Mouse (Mus musculus) forebrain, embryonic 11.5 days (tissue): ENCODE results near the gene Tmprss9. TPM values are rescaled to one million over a fixed set of nuclear protein-coding genes. Genes with fewer than 3 reads are reported as not detected.

Experiments used
- ATAC-seq: fragments of 200-750 bp; cut with Nextera tagmentation; replicated peaks from 2 replicates; pipeline ENCODE4 v1.8.0; 2017; ENCODE audit warnings: moderate TSS enrichment; ENCODE audit not compliant: low FRiP score
- DNase-seq: peaks from one replicate; pipeline ENCODE4 v3.0.0-alpha.2; 2017; ENCODE audit warnings: low spot score
- H3K27ac ChIP-seq: fragments of 300-500 bp; sonication (generic); 2 replicates; pipeline ENCODE4 v1.5.1; 2014; ENCODE audit warnings: low read depth, low read length
- H3K27me3 ChIP-seq: fragments of 300-500 bp; sonication (generic); 2 replicates; pipeline ENCODE4 v1.6.1; 2014; ENCODE audit warnings: mild to moderate bottlenecking, low read length, mixed read lengths; ENCODE audit not compliant: control insufficient read depth, insufficient read depth
- H3K36me3 ChIP-seq: fragments of 300-500 bp; sonication (generic); 2 replicates; pipeline ENCODE4 v1.6.1; 2014; ENCODE audit warnings: mild to moderate bottlenecking, low read length, moderate library complexity, mixed read lengths; ENCODE audit not compliant: control insufficient read depth, insufficient read depth
- H3K4me1 ChIP-seq: fragments of 300-500 bp; sonication (generic); replicated peaks from 2 replicates; pipeline ENCODE4 v1.6.1; 2014; ENCODE audit warnings: low read length, mixed read lengths; ENCODE audit not compliant: control insufficient read depth, insufficient read depth
- H3K4me2 ChIP-seq: fragments of 300-500 bp; sonication (generic); 2 replicates; pipeline ENCODE4 v1.6.1; 2014; ENCODE audit warnings: low read depth, mild to moderate bottlenecking, low read length, moderate library complexity, mixed read lengths; ENCODE audit not compliant: severe bottlenecking
- H3K4me3 ChIP-seq: fragments of 300-500 bp; sonication (generic); 2 replicates; pipeline ENCODE4 v1.5.1; 2014; ENCODE audit warnings: low read depth, low read length
- H3K9ac ChIP-seq: fragments of 300-500 bp; sonication (generic); 2 replicates; pipeline ENCODE4 v1.6.1; 2014; ENCODE audit warnings: low read length
- H3K9me3 ChIP-seq: fragments of 300-500 bp; sonication (generic); 2 replicates; pipeline ENCODE4 v1.6.1; 2016; ENCODE audit warnings: low read length, mixed read lengths; ENCODE audit not compliant: control insufficient read depth
- whole genome bisulfite sequencing: fragments of 180-500 bp; shearing (Covaris S2); extraction: QIAGEN DNeasy Blood & Tissue Kit; methylation state at CpG from one replicate; pipeline ENCODE4 v1.1.7; 2014; 5-methylcytosine and 5-hydroxymethylcytosine counted together
- polyA plus RNA-seq: library from polyadenylated mRNA; unstranded; fragments of >200 nt; fragmentation: Nextera tagmentation; extraction: Ambion mirVana; gene quantifications from 2 replicates; pipeline ENCODE4 v1.2.1, GENCODE M21; 2014

The Tmprss9 gene
- polyA plus RNA-seq, 1 experiment from 2014 or later: 0.08 TPM

DNA sequence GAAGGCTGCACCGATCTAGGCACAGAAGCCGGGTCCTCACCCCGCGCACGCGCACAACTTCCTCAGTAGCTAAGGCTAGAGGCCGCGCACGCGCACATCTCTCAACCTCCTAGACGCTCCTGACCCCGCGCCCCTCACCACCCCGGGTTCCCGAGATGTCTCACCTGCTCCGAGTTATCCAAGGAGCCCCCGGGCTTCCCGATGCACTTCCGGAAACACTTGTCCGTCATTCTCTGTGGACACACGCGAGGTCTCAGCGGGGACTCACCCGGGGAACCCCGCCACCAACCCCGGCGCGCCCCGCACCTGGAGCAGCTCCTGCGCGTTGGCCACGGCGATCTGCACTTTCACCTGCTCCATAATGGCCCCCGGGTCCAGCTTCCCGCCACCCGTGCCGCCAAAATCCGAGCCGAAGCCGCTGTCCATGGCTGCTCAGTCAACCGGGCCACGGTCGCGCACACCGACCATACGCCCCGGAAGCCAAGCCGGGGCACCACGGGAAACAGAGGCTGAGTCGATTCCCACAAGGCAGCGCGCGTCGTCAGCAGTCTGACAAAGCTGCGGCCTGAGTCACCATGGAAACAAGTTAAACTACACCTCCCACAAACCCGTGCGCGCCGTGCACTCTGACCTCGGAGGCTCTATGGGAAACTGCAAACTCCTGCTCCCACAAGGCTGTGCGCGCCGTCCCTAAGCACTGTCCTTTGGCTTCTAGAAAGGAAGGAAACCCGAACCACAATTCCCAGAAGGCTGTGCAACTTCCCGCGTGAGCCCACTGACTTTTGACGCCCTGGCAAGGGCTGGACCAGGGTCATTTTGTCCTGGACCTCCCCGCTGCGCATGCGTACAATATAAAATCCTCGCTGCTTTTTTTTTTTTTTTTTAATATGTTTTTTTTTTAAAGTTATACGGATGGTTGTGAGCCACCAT lies 28.9 kb downstream of the Tmprss9 start, which contains the start of gene Timm13:
Timm13 (minus strand) TSS at position 652 of the 930 bp plus-strand sequence.
- H3K9ac ChIP-seq: peak within 1 kb of the TSS; percentile 78
- no peak within 1 kb of the TSS; the same call in 1 of the 2 replicates for H3K27ac ChIP-seq
- H3K9me3 ChIP-seq: no peaks in the 10 kb centered on the region
- peaks cover 2% of the 10 kb centered on the region; the same call in 1 of the 2 replicates for H3K36me3 ChIP-seq
- peak; percentile 99 for DNase-seq
- WGBS: under 1% methylated on average over 72 of the region's 72 CpGs
- peak within 1 kb of the TSS; percentile 84 for H3K4me3 ChIP-seq
- no peaks in the 10 kb centered on the region for H3K27me3 ChIP-seq
- peak; percentile 94 for ATAC-seq
- peak within 1 kb of the TSS; percentile 95 for H3K4me2 ChIP-seq
- peaks cover 8% of the 10 kb centered on the region for H3K4me1 ChIP-seq

DNA sequence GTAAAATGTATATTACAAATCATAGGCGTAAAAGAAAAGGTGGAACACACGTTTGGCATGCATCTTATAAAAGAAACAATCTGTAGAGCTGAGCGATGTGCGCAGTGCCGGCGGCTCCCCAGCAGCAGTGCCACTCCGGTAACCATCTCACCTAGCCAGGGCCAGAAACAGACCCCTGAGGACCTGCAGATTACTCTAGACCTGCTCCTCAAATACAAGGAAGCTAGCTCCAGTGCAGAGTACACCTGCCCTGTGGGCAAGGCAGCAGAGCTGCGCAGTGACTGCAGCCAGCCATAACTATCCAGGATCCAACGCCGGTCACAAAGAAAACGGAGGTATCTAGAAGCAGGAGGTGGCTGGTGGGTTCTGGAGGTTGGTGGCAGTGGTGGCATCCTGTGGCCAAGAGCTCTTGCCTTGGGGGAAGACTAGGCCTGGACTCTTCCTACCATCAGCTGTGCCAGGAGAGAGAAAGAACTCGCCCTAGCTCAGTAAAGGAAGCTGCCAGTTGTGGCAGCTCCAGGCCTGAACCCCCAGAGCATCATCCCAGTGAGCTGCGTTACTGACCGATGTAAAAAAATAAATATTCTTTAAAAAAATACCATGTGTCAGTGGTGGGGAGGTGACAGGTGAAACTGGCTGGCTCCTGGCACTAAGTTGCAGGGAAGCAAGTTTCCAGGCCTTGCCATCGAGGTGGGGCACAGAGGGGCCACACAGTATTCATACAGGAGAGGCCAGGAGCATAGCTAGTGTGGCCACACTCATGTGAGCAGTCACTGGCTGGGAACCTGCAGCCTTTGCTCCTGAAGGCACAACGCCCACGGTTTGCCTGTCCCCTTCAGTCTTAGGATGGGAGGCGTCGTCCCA lies 30.0 kb downstream of the Tmprss9 start:
- H3K4me2 ChIP-seq: peak overlapping the region; percentile 40; the same call in 1 of the 2 replicates
- H3K36me3 ChIP-seq: peaks cover 5% of the 10 kb centered on the region; the same call in 1 of the 2 replicates
- no peaks in the 10 kb centered on the region for H3K27me3 ChIP-seq
- DNase-seq: peak; percentile 56
- H3K27ac ChIP-seq: no peak overlapping the region
- no peak for ATAC-seq
- H3K4me1 ChIP-seq: peaks cover 8% of the 10 kb centered on the region
- WGBS: 88% methylated on average over 19 of the region's 19 CpGs
- H3K9ac ChIP-seq: peak overlapping the region; percentile 13; the same call in 1 of the 2 replicates
- H3K9me3 ChIP-seq: no peaks in the 10 kb centered on the region
- 0 out of 2 replicates have a peak overlapping the region, but pooled peaks have one; percentile 5 for H3K4me3 ChIP-seq

DNA sequence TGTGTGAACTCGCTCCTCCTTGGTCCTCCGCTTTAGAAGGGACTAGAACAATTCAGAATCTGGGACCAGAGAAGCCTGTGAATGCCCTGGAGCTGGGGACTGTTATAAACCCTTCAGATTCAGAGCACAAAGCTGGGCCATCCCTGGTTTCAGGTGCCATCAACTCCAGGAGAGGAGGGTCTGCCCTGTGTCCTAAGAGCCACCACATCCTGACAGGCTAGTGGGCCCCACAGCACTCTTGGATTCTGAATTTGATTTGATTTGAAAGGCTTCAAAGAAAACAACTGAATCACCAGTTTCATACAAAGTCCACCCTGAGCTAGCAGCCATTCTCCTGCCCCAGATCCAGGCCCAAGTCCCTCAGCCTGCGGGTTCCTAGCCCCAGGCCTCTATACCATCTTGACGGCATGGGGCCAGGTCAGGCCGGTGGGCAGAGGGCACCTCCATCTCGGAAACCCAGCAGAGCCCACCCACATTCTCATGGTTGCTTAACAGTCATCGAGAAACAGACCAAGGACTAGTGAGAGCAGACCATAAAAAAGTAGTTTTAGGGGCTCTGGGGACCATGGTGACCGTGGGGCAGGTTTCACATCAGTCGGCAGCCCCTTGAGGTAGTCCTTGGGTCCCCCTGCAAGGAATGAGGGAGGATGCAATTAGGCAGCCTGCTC lies 30.8 kb downstream of the Tmprss9 start:
- ATAC-seq (no peak), DNase-seq (no peak)
- no peaks in the 10 kb centered on the region for H3K9me3 ChIP-seq
- peaks cover 8% of the 10 kb centered on the region for H3K4me1 ChIP-seq
- H3K27me3 ChIP-seq: no peaks in the 10 kb centered on the region
- H3K36me3 ChIP-seq: peaks cover 5% of the 10 kb centered on the region; the same call in 1 of the 2 replicates
- H3K4me3 ChIP-seq: no peak overlapping the region
- H3K27ac ChIP-seq: no peak overlapping the region
- H3K9ac ChIP-seq: no peak overlapping the region
- H3K4me2 ChIP-seq: no peak overlapping the region
- 94% methylated on average over 9 of the region's 9 CpGs for WGBS

DNA sequence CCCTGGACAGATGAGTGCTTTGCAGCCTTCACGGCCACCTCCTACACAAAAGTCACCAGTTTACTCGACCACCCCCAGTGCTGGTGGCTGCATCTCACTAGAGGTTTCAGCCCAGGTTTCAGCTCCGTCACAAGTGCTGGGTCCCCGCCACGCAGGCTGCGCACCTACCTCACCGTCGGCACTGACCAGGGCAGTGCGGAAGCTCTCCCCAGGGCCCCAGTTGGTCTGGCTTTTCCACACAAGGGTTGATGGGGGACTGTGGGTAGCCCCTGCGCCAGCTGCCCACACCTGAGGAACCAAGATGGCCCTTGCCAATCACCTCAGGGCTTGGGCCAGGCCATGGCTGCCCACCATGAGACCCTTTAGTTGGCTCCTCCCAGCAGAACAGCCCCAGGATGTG lies 31.6 kb downstream of the Tmprss9 start:
- H3K4me3 ChIP-seq: no peak overlapping the region
- H3K27ac ChIP-seq: no peak overlapping the region
- H3K4me2 ChIP-seq: no peak overlapping the region
- DNase-seq (no peak), ATAC-seq (no peak)
- H3K27me3 ChIP-seq: no peaks in the 10 kb centered on the region
- no peaks in the 10 kb centered on the region for H3K9me3 ChIP-seq
- 93% methylated on average over 10 of the region's 10 CpGs for WGBS
- H3K4me1 ChIP-seq: peaks cover 8% of the 10 kb centered on the region
- peaks cover 12% of the 10 kb centered on the region for H3K36me3 ChIP-seq
- H3K9ac ChIP-seq: no peak overlapping the region

DNA sequence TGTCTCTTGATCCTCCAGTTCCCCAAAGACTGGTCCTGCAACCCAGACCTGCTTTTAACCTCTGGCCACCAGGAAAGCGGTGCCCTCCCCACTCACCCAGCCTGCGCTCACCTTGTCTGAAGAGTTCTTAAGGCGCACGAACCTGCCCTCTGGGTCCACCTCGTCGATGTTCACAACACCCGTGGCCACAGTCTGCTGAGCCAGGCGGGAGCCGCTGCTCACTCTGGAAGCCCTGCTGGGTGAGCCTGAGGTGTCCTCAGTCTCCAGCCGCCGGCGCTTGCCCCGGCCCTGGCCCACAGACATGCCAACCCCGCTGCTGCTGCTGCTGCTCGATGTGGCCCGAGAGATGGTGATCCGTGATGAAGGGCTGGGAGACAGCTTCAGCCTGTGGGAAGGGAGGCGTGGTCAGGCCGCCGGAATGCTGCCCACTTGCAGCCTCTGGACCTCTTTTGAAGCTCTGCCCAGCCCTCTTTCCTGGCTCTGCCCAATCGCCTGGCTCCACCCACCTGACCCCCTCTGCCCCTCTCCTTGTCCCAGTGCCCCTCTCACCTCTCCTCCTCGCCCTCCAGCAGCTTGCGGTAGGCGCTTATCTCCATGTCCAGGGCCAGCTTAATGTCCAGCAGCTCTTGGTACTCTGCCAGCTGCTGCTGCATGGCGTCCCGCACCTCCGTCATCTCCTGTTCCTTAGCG lies 32.5 kb downstream of the Tmprss9 start:
- H3K4me2 ChIP-seq: no peak overlapping the region
- WGBS: 89% methylated on average over 28 of the region's 28 CpGs
- H3K9ac ChIP-seq: no peak overlapping the region

DNA sequence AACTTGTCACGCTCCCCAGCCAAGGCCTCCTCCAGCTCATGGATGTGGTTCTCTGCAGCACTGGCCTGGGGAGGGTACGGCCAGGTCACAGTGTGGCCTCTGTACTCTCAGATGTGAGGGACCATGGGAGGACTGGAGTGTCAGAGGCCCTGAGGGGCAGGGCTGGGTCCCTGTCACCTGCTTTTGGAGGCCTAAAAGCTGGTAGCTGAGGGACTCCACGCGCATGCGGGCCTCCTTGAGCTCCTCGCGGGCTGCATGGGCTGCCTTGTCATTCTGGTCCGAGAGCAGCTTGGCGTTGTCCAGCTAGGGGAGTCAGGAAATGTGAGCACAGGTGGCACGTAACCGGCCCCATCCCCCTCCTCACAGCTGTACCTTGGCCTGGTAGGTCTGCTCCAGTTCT lies 33.1 kb downstream of the Tmprss9 start:
- no peaks in the 10 kb centered on the region for H3K9me3 ChIP-seq
- ATAC-seq: no peak

More for the DNA sequence above, 32.5 kb downstream of the Tmprss9 start:
- ATAC-seq: no peak
- H3K9me3 ChIP-seq: no peaks in the 10 kb centered on the region
- H3K36me3 ChIP-seq: peaks cover 12% of the 10 kb centered on the region
- H3K4me3 ChIP-seq: no peak overlapping the region
- H3K4me1 ChIP-seq: peaks cover 8% of the 10 kb centered on the region
- H3K27ac ChIP-seq: no peak overlapping the region
- DNase-seq: peak; percentile 48
- H3K27me3 ChIP-seq: no peaks in the 10 kb centered on the region

DNA sequence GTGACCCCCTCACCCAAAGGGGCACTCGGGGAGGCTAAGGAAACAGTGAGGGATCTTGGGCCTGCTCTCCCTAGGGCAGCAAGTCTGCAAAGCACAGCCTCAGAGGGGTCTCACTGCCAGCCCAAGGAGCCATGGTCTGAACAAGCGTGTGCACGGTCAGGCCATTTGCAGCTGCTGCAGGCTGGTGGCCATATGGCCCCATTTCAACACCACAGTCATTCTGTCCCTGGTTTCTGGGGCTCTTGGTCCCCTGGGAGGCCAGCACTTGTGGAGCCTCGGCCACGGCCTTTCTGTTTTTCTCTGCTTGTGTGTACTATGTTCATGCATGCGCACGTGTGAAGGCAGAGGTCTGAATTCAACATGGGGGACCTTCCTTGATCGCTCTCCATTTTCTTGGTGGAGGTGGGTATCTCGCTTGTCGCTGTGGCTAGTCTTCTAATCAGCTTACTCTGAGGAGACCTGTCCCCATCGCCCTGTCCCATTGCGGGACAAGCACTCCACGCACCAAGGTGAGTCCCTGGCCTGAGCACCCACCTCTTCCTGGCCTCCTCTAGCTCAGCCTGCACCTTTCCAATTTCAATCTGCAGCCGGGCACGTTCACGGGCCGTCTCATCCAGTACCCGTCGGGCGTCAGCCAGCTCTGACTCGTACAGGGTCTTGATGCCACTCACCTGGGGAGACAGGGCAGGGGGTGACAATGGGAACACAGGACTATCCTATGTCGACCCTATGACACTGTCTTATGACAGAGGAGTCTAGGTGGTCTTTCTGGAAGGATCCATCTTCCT lies 37.9 kb downstream of the Tmprss9 start:
- no peak overlapping the region for H3K27ac ChIP-seq
- H3K9ac ChIP-seq: no peak overlapping the region
- H3K4me1 ChIP-seq: no peaks in the 10 kb centered on the region
- peaks cover 10% of the 10 kb centered on the region for H3K36me3 ChIP-seq
- H3K4me2 ChIP-seq: no peak overlapping the region
- ATAC-seq: no peak
- no peak for DNase-seq
- H3K9me3 ChIP-seq: no peaks in the 10 kb centered on the region
- WGBS: 96% methylated on average over 22 of the region's 22 CpGs
- no peak overlapping the region for H3K4me3 ChIP-seq
- H3K27me3 ChIP-seq: no peaks in the 10 kb centered on the region

More for the DNA sequence above, 33.1 kb downstream of the Tmprss9 start:
- Histone ChIP-seq H3K4me2 (no peak overlapping the region), H3K27me3 (no peaks in the 10 kb centered on the region), H3K4me3 (no peak overlapping the region), H3K4me1 (peaks cover 2% of the 10 kb centered on the region), H3K36me3 (peaks cover 12% of the 10 kb centered on the region), H3K9ac (no peak overlapping the region), H3K27ac (no peak overlapping the region)
- peak; percentile 51 for DNase-seq
- WGBS: 94% methylated on average over 11 of the region's 11 CpGs
